Comparison of ENCODE assay signal across 9 mouse cellular contexts in genomic region chr16:13986197-13986573, GRCm38 (mm10). TPM values are rescaled to one million over a fixed set of nuclear protein-coding genes. Genes with fewer than 3 reads are reported as not detected.
DNase-seq lines count a peak whose midpoint lies in the region; ATAC-seq and TF ChIP-seq lines count a peak whose summit lies in the region.
"Had no signal": no experiment of that assay in that cellular context is flagged by ENCODE, and none has a peak within 500 bp of the region (broad histone marks: within the 10 kb centered on the region; RNA-seq: fewer than 3 reads in every experiment).

No protein-coding gene starts in this region.

- ATAC-seq in hindbrain, embryonic 16.5 days: peak; percentile 76
- peak; percentile 79 for ATAC-seq in midbrain, embryonic 16.5 days

- H3K36me3 ChIP-seq in hindbrain, embryonic 16.5 days (ENCODE audit: control insufficient read depth, insufficient read depth, low read length): no peaks in the 10 kb centered on the region
- no peaks in the 10 kb centered on the region for H3K36me3 ChIP-seq in midbrain, embryonic 16.5 days (ENCODE audit: control insufficient read depth, insufficient read depth, low read length)

- peak overlapping the region; percentile 36; the same call in 1 of the 2 replicates for H3K9ac ChIP-seq in hindbrain, embryonic 16.5 days (ENCODE audit: low read depth, low read length)
- H3K9ac ChIP-seq in midbrain, embryonic 16.5 days (ENCODE audit: low read depth, low read length): peak overlapping the region; percentile 71

- no peak overlapping the region for H3K27ac ChIP-seq in embryonic fibroblast, embryonic 13.5 days (ENCODE audit: insufficient read depth, low read length)
- peak overlapping the region; percentile 82 for H3K27ac ChIP-seq in hindbrain, embryonic 16.5 days (ENCODE audit: low read depth, low read length)
- H3K27ac ChIP-seq in midbrain, embryonic 16.5 days (ENCODE audit: low read length): peak overlapping the region; percentile 89

- WGBS in hindbrain, embryonic 16.5 days: 35% methylated on average over 3 of the region's 3 CpGs
- 20% methylated on average over 3 of the region's 3 CpGs for WGBS in midbrain, embryonic 16.5 days

- 0 out of 2 replicates have a peak overlapping the region, but pooled peaks have one; percentile 30 for H3K4me3 ChIP-seq in embryonic fibroblast, embryonic 13.5 days (ENCODE audit: insufficient read depth, low read length)
- peak overlapping the region; percentile 69 for H3K4me3 ChIP-seq in hindbrain, embryonic 16.5 days (ENCODE audit: low read length)
- H3K4me3 ChIP-seq in midbrain, embryonic 16.5 days (ENCODE audit: low read depth, low read length): peak overlapping the region; percentile 69

- H3K4me2 ChIP-seq in hindbrain, embryonic 16.5 days (ENCODE audit: low read length): peak overlapping the region; percentile 51
- peak overlapping the region; percentile 61 for H3K4me2 ChIP-seq in midbrain, embryonic 16.5 days (ENCODE audit: low read length)

- peak; percentile 14 for DNase-seq in layer of hippocampus, adult 9-11 months
- no peak for DNase-seq in layer of hippocampus, adult 11-12 months (ENCODE audit: low spot score)
- DNase-seq in urinary bladder, postnatal 36 days (ENCODE audit: low spot score in 2 of 2): no peak
- DNase-seq in kidney, postnatal 4 days: no peak
- DNase-seq in gastrocnemius, postnatal 10 days: no peak
- DNase-seq: kidney, adult 9 months had no signal

- no peak for TF ChIP-seq POLR2A in embryonic fibroblast, embryonic 13.5 days (IDR thresholded peaks at IDR 0.05; ENCODE audit: low read depth, low read length)

- H3K9me3 ChIP-seq in hindbrain, embryonic 16.5 days (ENCODE audit: control insufficient read depth, low read length): no peaks in the 10 kb centered on the region
- H3K9me3 ChIP-seq in midbrain, embryonic 16.5 days (replicated peaks; ENCODE audit: control insufficient read depth, low read length, poor library complexity, severe bottlenecking): no peaks in the 10 kb centered on the region

- no peak for TF ChIP-seq CTCF in embryonic fibroblast, embryonic 13.5 days (IDR thresholded peaks at IDR 0.05; ENCODE audit: borderline replicate concordance, insufficient read depth, low read length)

- H3K27me3 ChIP-seq in hindbrain, embryonic 16.5 days (replicated peaks; ENCODE audit: control insufficient read depth, insufficient read depth, low read length): no peaks in the 10 kb centered on the region
- H3K27me3 ChIP-seq in midbrain, embryonic 16.5 days (ENCODE audit: control insufficient read depth, insufficient read depth, low read depth, low read length): no peaks in the 10 kb centered on the region

- H3K4me1 ChIP-seq in embryonic fibroblast, embryonic 13.5 days (ENCODE audit: control insufficient read depth, insufficient read depth, low read length): no peaks in the 10 kb centered on the region
- H3K4me1 ChIP-seq in hindbrain, embryonic 16.5 days (ENCODE audit: control insufficient read depth, insufficient read depth, low read depth, low read length): peaks cover 8% of the 10 kb centered on the region
- H3K4me1 ChIP-seq in midbrain, embryonic 16.5 days (ENCODE audit: control insufficient read depth, insufficient read depth, low read length): peaks cover 17% of the 10 kb centered on the region

RNA-seq across cellular contexts. Expression of gene 2900011O08Rik, which starts 0.2 kb away (rescaled TPM):
- 0.65 and 1.1 TPM in 2 replicates for polyA plus RNA-seq in embryonic fibroblast, embryonic 13.5 days (2011; ENCODE audit: insufficient read length, low read depth, missing spikeins)
- polyA plus RNA-seq in hindbrain, embryonic 16.5 days (2015; fragmentation: Nextera tagmentation; extraction: Ambion mirVana): 196 and 206 TPM in 2 replicates
- polyA plus RNA-seq in midbrain, embryonic 16.5 days (2015; fragmentation: Nextera tagmentation; extraction: Ambion mirVana): 189 and 216 TPM in 2 replicates
- total RNA-seq in gastrocnemius, postnatal 10 days (2021): under 1 TPM; 0.43 to 0.63 TPM

RNA-seq across cellular contexts. Expression of gene Ifitm7, which starts 0.5 kb away (rescaled TPM):
- not detected in 2 replicates for polyA plus RNA-seq in embryonic fibroblast, embryonic 13.5 days (2011; ENCODE audit: insufficient read length, low read depth, missing spikeins)
- polyA plus RNA-seq in hindbrain, embryonic 16.5 days (2015; fragmentation: Nextera tagmentation; extraction: Ambion mirVana): 0.45 and 0.50 TPM in 2 replicates
- polyA plus RNA-seq in midbrain, embryonic 16.5 days (2015; fragmentation: Nextera tagmentation; extraction: Ambion mirVana): 0.55 and 1.3 TPM in 2 replicates
- total RNA-seq in gastrocnemius, postnatal 10 days (2021): not detected

Comparison
In these comparisons a context has a peak if more than half of its experiments do, and no peak if none do; other contexts are left out.
1. RNA of gene 2900011O08Rik, which starts 0.2 kb away (polyA plus RNA-seq): 189 to 216 TPM in midbrain, embryonic 16.5 days and 196 to 206 TPM in hindbrain, embryonic 16.5 days; 0.65 to 1.1 TPM in embryonic fibroblast, embryonic 13.5 days; every median in the first group is over 10 times any median in the second.
2. Peak in every context shown above with its lines, with median percentiles within 50 percentile points of each other: H3K4me3 ChIP-seq.